Mouse (Mus musculus) heart, adult 9 months (tissue): ENCODE results near the gene Nt5c2.

Source experiments
- DNase-seq, 2 experiments: peaks; one replicate each; pipeline ENCODE4 v3.0.0; 2022; ENCODE audit warnings: low spot score in 2 of 2

The Nt5c2 gene

GRCm38 (mm10) chr19:46929044-46929587 lies 85.8 kb downstream of the Nt5c2 start:
- DNase-seq: peak; percentile 78 to 88

- DNase-seq: no peak
Measured at GRCm38 (mm10) chr19:46928136-46928535, 86.8 kb downstream of the Nt5c2 start.

GRCm38 (mm10) chr19:46926951-46927350 lies 88.0 kb downstream of the Nt5c2 start:
- DNase-seq: peak; percentile 41

- DNase-seq: no peak
Measured at GRCm38 (mm10) chr19:46926357-46926756, 88.6 kb downstream of the Nt5c2 start.

- DNase-seq: no peak
Measured at GRCm38 (mm10) chr19:46920571-46920970, 94.4 kb downstream of the Nt5c2 start.

GRCm38 (mm10) chr19:46915406-46916080 lies 99.4 kb downstream of the Nt5c2 start:
- peak; percentile 36 to 49 for DNase-seq

- no peak for DNase-seq
Measured at GRCm38 (mm10) chr19:46913626-46914025, 101.3 kb downstream of the Nt5c2 start.

GRCm38 (mm10) chr19:46911492-46911891 lies 103.5 kb downstream of the Nt5c2 start:
- DNase-seq: no peak

- peak; percentile 65 to 78 for DNase-seq
Measured at GRCm38 (mm10) chr19:46908977-46909376, 106.0 kb downstream of the Nt5c2 start.

GRCm38 (mm10) chr19:46908207-46908606 lies 106.7 kb downstream of the Nt5c2 start:
- DNase-seq: no peak

GRCm38 (mm10) chr19:46905971-46906370 lies 109.0 kb downstream of the Nt5c2 start:
- DNase-seq: no peak

GRCm38 (mm10) chr19:46905383-46905782 lies 109.6 kb downstream of the Nt5c2 start:
- DNase-seq: no peak

- DNase-seq: no peak
Measured at GRCm38 (mm10) chr19:46904907-46905306, 110.0 kb downstream of the Nt5c2 start.

GRCm38 (mm10) chr19:46903379-46903778 lies 111.6 kb downstream of the Nt5c2 start:
- DNase-seq: no peak

- DNase-seq: peak in 1 of 2 experiments; percentile 45
Measured at GRCm38 (mm10) chr19:46901323-46901722, 113.6 kb downstream of the Nt5c2 start.

- DNase-seq: no peak
Measured at GRCm38 (mm10) chr19:46900786-46901185, 114.2 kb downstream of the Nt5c2 start.

- no peak for DNase-seq
Measured at GRCm38 (mm10) chr19:46899871-46900270, 115.1 kb downstream of the Nt5c2 start.

GRCm38 (mm10) chr19:46899306-46899705 lies 115.6 kb downstream of the Nt5c2 start:
- DNase-seq: peak; percentile 49 to 58

GRCm38 (mm10) chr19:46898222-46898621 lies 116.7 kb downstream of the Nt5c2 start:
- no peak for DNase-seq

GRCm38 (mm10) chr19:46897135-46897534 lies 117.8 kb downstream of the Nt5c2 start:
- DNase-seq: no peak

- DNase-seq: no peak
Measured at GRCm38 (mm10) chr19:46893484-46893883, 121.5 kb downstream of the Nt5c2 start.

- DNase-seq: no peak
Measured at GRCm38 (mm10) chr19:46892856-46893255, 122.1 kb downstream of the Nt5c2 start.

- no peak for DNase-seq
Measured at GRCm38 (mm10) chr19:46890657-46891056, 124.3 kb downstream of the Nt5c2 start.

GRCm38 (mm10) chr19:46889666-46890065 lies 125.3 kb downstream of the Nt5c2 start:
- no peak for DNase-seq
